ENCODE assay signal across 12 mouse cellular contexts in genomic region chr8:13420970-13421369, GRCm38 (mm10).
DNase-seq lines count a peak whose midpoint lies in the region.
"Had no signal": no experiment of that assay in that cellular context is flagged by ENCODE, and none has a peak within 500 bp of the region (broad histone marks: within the 10 kb centered on the region; RNA-seq: fewer than 3 reads in every experiment).

No protein-coding gene starts in this region.

- DNase-seq in cerebellum, postnatal 14 days, result peak; percentile 25 to 32
- no peak for DNase-seq in cerebellum, adult 11-12 months
- DNase-seq in NIH3T3 (ENCODE audit: low read depth) (peak; percentile 13), MN1 (ENCODE audit: low spot score) (no peak)
- DNase-seq in fibroblast of lung, adult 2 months (ENCODE audit: low read depth), result peak; percentile 69
- peak; percentile 65 for DNase-seq in lung, postnatal 36 days
- DNase-seq in kidney, postnatal 14 days, result no peak
- DNase-seq: B cell, adult 2 months; cerebellum, adult 8-10 months; heart, postnatal 4 days; kidney, adult 11 months; thymus, postnatal 25 days had no signal

Comparison
In these comparisons a context has a peak if more than half of its experiments do, and no peak if none do; other contexts are left out.
1. DNase-seq: peak in cerebellum, postnatal 14 days (2 of 2), NIH3T3 (single experiment), fibroblast of lung, adult 2 months (single experiment) and lung, postnatal 36 days (single experiment); none in cerebellum, adult 11-12 months (single experiment), MN1 (single experiment) and kidney, postnatal 14 days (single experiment).